Comparison of ENCODE assay signal across 8 mouse cellular contexts in genomic region chr4:33396222-33397176, GRCm38 (mm10).
A peak's percentile ranks its signal among the peaks of the same experiment; 100 is the strongest.
DNase-seq lines count a peak whose midpoint lies in the region.

No protein-coding gene starts in this region.

- peak; percentile 80 for DNase-seq in R1 (ENCODE audit: low read depth, low spot score)
- DNase-seq in cerebellum, adult 9-11 months, result peak; percentile 76
- peak; percentile 75 to 76 for DNase-seq in frontal cortex, postnatal 25 days (ENCODE audit: low spot score in 2 of 2)
- peak; percentile 74 for DNase-seq in hindlimb bud, embryonic 11.5 days (ENCODE audit: extremely low spot score, low read depth, low spot score)
- DNase-seq in left cerebral cortex, adult 8-10 months (ENCODE audit: low spot score in 2 of 2), result peak; percentile 46 to 53
- peak; percentile 91 for DNase-seq in mesoderm, embryonic 11.5 days (ENCODE audit: low read depth, low spot score)
- peak; percentile 69 to 72 for DNase-seq in right cerebral cortex, postnatal 36 days (ENCODE audit: low spot score in 2 of 2)
- DNase-seq in urinary bladder, postnatal 36 days (ENCODE audit: low spot score in 2 of 2), result peak; percentile 71 to 81

Comparison
In these comparisons a context has a peak if more than half of its experiments do, and no peak if none do; other contexts are left out.
1. Peak in every context shown above with its lines: DNase-seq.